Mouse (Mus musculus) intestine, postnatal 0 days (tissue): Measurements from ENCODE around the gene Gm21970. TPM values are rescaled to one million over a fixed set of nuclear protein-coding genes. Genes with fewer than 3 reads are reported as not detected.
A peak's percentile ranks its signal among the peaks of the same experiment; 100 is the strongest.

Experiments used
- ATAC-seq: fragments of 200-750 bp; cut with Nextera tagmentation; 2 replicates; pipeline ENCODE4 v1.8.0; 2017; ENCODE audit warnings: mild to moderate bottlenecking, moderate TSS enrichment, moderate library complexity
- H3K27ac ChIP-seq: fragments of 300-500 bp; sonication (generic); 2 replicates; pipeline ENCODE4 v1.5.1; 2014; ENCODE audit warnings: mild to moderate bottlenecking, low read depth, low read length, moderate library complexity
- H3K27me3 ChIP-seq: fragments of 300-500 bp; sonication (generic); replicated peaks from 2 replicates; pipeline ENCODE4 v1.6.1; 2014; ENCODE audit warnings: low read length, mixed read lengths; ENCODE audit not compliant: control insufficient read depth, insufficient read depth
- H3K36me3 ChIP-seq: fragments of 300-500 bp; sonication (generic); 2 replicates; pipeline ENCODE4 v1.6.1; 2014; ENCODE audit warnings: mild to moderate bottlenecking, moderate library complexity; ENCODE audit not compliant: control insufficient read depth, insufficient read depth
- H3K4me1 ChIP-seq: fragments of 300-500 bp; sonication (generic); replicated peaks from 2 replicates; pipeline ENCODE4 v1.6.1; 2014; ENCODE audit warnings: antibody characterized with exemption, low read length, mixed read lengths; ENCODE audit not compliant: control insufficient read depth, insufficient read depth
- H3K4me2 ChIP-seq: fragments of 300-500 bp; sonication (generic); replicated peaks from 2 replicates; pipeline ENCODE4 v1.6.1; 2014; ENCODE audit warnings: low read depth, mild to moderate bottlenecking, moderate library complexity
- H3K4me3 ChIP-seq: fragments of 300-500 bp; sonication (generic); 2 replicates; pipeline ENCODE4 v1.5.1; 2014; ENCODE audit warnings: low read depth, low read length
- H3K9ac ChIP-seq: fragments of 300-500 bp; sonication (generic); 2 replicates; pipeline ENCODE4 v1.6.1; 2014; ENCODE audit warnings: mild to moderate bottlenecking, low read depth, low read length
- H3K9me3 ChIP-seq: fragments of 300-500 bp; sonication (generic); 2 replicates; pipeline ENCODE4 v1.6.1; 2016; ENCODE audit warnings: mixed run types; ENCODE audit not compliant: control insufficient read depth
- CTCF ChIP-seq: sonication (generic); IDR thresholded peaks from 2 replicates; pipeline ENCODE4 v1.5.1; 2016; ENCODE audit warnings: low read depth, mild to moderate bottlenecking, control low read depth, antibody characterized with exemption, moderate library complexity
- whole genome bisulfite sequencing: fragments of 180-500 bp; shearing (Covaris S2); extraction: QIAGEN DNeasy Blood & Tissue Kit; methylation state at CpG from one replicate; pipeline ENCODE4 v1.1.7; 2014; 5-methylcytosine and 5-hydroxymethylcytosine counted together
- polyA plus RNA-seq: library from polyadenylated mRNA; unstranded; fragments of >200 nt; fragmentation: Nextera tagmentation; extraction: Ambion mirVana; gene quantifications from 2 replicates; pipeline ENCODE4 v1.2.1, GENCODE M21; 2015

The Gm21970 gene
- polyA plus RNA-seq, 1 experiment from 2014 or later, result not detected

DNA sequence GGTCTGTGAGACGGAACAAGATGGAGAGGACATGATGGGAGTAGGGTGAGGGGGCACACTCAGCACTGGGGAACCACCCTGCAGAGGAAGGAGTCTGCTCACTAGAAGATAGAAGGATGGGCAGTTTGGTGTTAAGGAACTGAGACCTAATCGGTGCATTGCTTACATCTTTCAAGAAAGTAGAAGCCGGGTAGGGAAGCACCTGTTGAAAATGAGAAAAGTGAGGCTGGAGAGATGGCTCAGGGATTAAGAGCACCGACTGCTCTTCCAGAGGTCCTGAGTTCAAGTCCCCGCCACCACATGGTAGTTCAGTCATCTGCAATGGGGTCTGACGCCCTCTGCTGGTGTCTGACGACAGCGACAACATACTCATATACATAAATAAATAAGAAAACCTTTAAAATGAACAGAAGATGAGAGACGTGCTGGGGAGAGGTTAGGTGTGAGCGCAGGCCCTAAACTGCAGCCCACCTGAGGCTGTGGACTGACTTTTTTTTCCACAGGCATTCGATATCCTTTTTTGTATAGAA lies 68.4 kb downstream of the Gm21970 start:
- peak; percentile 61 for TF ChIP-seq CTCF
- H3K4me1 ChIP-seq, result 0 out of 2 replicates have a peak, but pooled peaks cover 3% of the 10 kb centered on the region
- H3K36me3 ChIP-seq, result no peaks in the 10 kb centered on the region
- no peaks in the 10 kb centered on the region for H3K27me3 ChIP-seq
- H3K4me2 ChIP-seq, result no peak overlapping the region
- H3K9ac ChIP-seq, result no peak overlapping the region
- no peak overlapping the region for H3K27ac ChIP-seq
- 69% methylated on average over 11 of the region's 11 CpGs for WGBS
- H3K9me3 ChIP-seq, result no peaks in the 10 kb centered on the region
- no peak overlapping the region for H3K4me3 ChIP-seq
- no peak for ATAC-seq

- Histone ChIP-seq H3K9ac (no peak overlapping the region), H3K9me3 (no peaks in the 10 kb centered on the region), H3K4me1 (peaks cover 3% of the 10 kb centered on the region; the same call in 1 of the 2 replicates), H3K27ac (no peak overlapping the region), H3K4me3 (no peak overlapping the region), H3K4me2 (no peak overlapping the region), H3K36me3 (no peaks in the 10 kb centered on the region), H3K27me3 (no peaks in the 10 kb centered on the region)
- no peak for ATAC-seq
- TF ChIP-seq CTCF, result no peak
- 67% methylated on average over 11 of the region's 11 CpGs for WGBS
These were observed 69.6 kb downstream of the Gm21970 start for GRCm38 (mm10) chr16:91461066-91461638.

DNA sequence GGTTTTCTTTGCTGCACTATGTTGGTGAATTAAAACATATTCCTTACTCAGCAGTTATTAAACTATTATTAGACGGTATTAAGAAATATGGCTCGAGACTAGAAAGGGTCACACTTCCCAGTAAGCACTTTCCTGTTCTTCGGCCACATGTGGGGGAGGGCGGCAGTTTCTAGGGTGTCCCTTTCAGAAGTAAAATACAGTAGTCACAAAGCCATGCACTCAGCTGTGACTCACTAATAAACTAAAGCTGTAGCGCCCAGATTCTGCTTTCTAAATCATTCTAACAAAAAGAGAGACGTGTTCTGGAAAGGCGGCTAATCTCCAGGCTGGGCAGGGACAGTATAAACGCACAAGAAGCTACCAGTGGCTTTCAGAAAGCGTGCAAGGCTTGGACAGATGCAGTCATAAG lies 70.3 kb downstream of the Gm21970 start:
- ATAC-seq, result no peak
- Histone ChIP-seq H3K4me1 (peaks cover 3% of the 10 kb centered on the region; the same call in 1 of the 2 replicates), H3K4me2 (no peak overlapping the region), H3K9me3 (no peaks in the 10 kb centered on the region), H3K36me3 (no peaks in the 10 kb centered on the region), H3K9ac (no peak overlapping the region), H3K27ac (no peak overlapping the region), H3K4me3 (no peak overlapping the region), H3K27me3 (no peaks in the 10 kb centered on the region)
- WGBS, result 53% methylated on average over 9 of the region's 9 CpGs
- TF ChIP-seq CTCF, result no peak

DNA sequence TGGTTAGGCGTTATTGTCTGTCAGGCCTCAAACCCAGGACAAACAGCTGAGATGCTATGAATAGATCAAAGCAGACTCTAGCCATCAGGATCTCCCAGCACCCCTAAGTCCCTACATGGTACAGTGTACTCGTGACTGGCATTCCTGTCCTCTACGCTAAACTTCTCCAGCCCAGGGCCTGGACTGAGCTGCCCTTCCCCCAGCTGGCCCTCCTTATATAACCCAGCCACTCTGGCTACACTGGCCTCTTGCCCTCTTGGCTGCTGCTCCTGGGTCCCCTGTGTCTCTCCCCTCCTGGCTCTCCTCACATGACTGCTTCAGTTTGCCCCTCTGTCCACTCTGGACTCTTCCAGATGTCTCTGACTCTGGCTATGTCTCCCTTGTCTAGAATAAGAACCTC lies 71.1 kb downstream of the Gm21970 start:
- no peak for ATAC-seq
- no peaks in the 10 kb centered on the region for H3K9me3 ChIP-seq
- no peak overlapping the region for H3K9ac ChIP-seq
- peaks cover 3% of the 10 kb centered on the region; the same call in 1 of the 2 replicates for H3K4me1 ChIP-seq
- no peaks in the 10 kb centered on the region for H3K36me3 ChIP-seq
- TF ChIP-seq CTCF, result no peak
- H3K27ac ChIP-seq, result no peak overlapping the region
- 83% methylated on average over 3 of the region's 3 CpGs for WGBS
- no peak overlapping the region for H3K4me3 ChIP-seq
- no peak overlapping the region for H3K4me2 ChIP-seq
- H3K27me3 ChIP-seq, result no peaks in the 10 kb centered on the region

DNA sequence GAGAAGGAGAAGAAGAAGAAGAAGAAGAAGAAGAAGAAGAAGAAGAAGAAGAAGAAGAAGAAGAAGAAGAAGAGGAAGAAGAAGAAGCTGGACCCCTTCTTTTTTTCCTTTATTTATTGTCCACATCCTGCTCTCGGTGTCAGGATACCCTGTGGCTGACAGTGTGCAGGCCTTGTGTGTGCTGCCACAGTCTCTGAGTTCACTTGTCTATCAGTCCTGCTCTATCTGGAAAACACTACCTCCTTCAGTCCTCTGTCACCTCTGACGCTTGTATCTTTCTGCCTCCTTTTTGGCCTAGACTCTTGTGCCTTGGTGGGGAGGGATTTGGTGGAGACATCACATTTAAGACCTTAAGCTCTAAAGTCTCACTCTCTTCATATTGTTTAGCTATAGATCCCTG lies 71.9 kb downstream of the Gm21970 start:
- no peak overlapping the region for H3K4me3 ChIP-seq
- no peak overlapping the region for H3K27ac ChIP-seq
- no peak overlapping the region for H3K4me2 ChIP-seq
- 77% methylated on average over 2 of the region's 2 CpGs for WGBS
- H3K9ac ChIP-seq, result no peak overlapping the region
- H3K9me3 ChIP-seq, result no peaks in the 10 kb centered on the region
- H3K36me3 ChIP-seq, result no peaks in the 10 kb centered on the region
- no peak for ATAC-seq
- no peaks in the 10 kb centered on the region for H3K27me3 ChIP-seq
- peaks cover 3% of the 10 kb centered on the region; the same call in 1 of the 2 replicates for H3K4me1 ChIP-seq
- TF ChIP-seq CTCF, result no peak

- no peak for TF ChIP-seq CTCF
- peak overlapping the region; percentile 61; the same call in 1 of the 2 replicates for H3K27ac ChIP-seq
- H3K4me1 ChIP-seq, result peaks cover 3% of the 10 kb centered on the region; the same call in 1 of the 2 replicates
- H3K4me2 ChIP-seq, result peak overlapping the region; percentile 96
- ATAC-seq, result no peak
- H3K27me3 ChIP-seq, result no peaks in the 10 kb centered on the region
- 77% methylated on average over 4 of the region's 4 CpGs for WGBS
- H3K9ac ChIP-seq, result 0 out of 2 replicates have a peak overlapping the region, but pooled peaks have one; percentile 52
- no peaks in the 10 kb centered on the region for H3K36me3 ChIP-seq
- peak overlapping the region; percentile 64 for H3K4me3 ChIP-seq
- H3K9me3 ChIP-seq, result no peaks in the 10 kb centered on the region
These were observed 72.4 kb downstream of the Gm21970 start for GRCm38 (mm10) chr16:91463836-91464400.
